Mouse (Mus musculus): ENCODE results near the gene Urgcp.

DNA sequence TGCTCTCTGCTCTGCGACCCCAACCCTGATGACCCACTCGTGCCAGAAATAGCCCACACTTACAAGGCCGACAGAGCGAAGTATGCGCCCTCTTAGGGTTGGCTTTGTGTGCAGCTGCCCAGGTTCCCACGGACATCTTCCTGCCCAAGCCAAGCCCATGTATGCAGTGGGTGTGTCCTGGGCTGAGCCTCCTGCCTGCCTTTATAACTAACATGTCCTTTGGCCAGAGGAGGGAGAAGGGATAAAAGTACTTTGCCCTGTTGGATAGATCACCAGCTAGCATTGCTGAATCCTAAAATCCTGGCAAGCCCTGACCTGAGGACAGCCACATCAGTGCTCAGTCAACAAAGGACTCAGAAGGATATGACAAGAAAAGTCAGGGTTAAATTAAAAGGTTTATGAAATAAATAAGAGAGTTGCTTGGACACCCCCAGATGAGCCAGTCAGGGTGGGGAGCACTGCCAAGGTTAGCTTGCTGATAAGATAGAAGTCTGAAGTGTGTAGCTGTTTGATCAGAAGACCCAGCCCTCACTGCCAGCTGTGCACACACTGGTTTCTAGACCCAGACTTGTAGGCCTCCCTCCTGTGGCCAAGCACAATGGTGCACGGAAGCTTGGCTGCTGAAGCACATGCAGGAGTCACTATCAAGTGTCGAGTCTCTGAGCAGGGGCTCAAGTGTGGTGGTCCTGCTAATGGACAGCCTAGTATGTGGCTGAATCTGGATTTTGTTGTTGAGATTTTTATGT lies 20.2 kb upstream of the Urgcp start:
- TF ChIP-seq TAL1 (IDR thresholded peaks at IDR 0.05; ENCODE audit: low read length), result no peak
- no peak for TF ChIP-seq GATA1 (IDR thresholded peaks at IDR 0.05; ENCODE audit: low read length)
